Mouse (Mus musculus) G1E (cell line): ENCODE results near the gene Cercam. TPM values are rescaled to one million over a fixed set of nuclear protein-coding genes. Genes with fewer than 3 reads are reported as not detected.

Source experiments
- ATAC-seq: 2 replicates; pipeline ENCODE4 v1.8.0; 2016; ENCODE audit warnings: mild to moderate bottlenecking; ENCODE audit not compliant: insufficient number of reproducible peaks, poor library complexity, low FRiP score, severe bottlenecking; ENCODE audit errors: extremely low read depth
- DNase-seq: peaks from one replicate; pipeline ENCODE4 v3.0.0; 2012; ENCODE audit warnings: low spot score
- H3K27me3 ChIP-seq: 2 replicates; pipeline ENCODE4 v1.6.1; 2012; ENCODE audit warnings: mild to moderate bottlenecking, low read length, inconsistent platforms; ENCODE audit not compliant: insufficient read depth
- H3K36me3 ChIP-seq: replicated peaks from 2 replicates; pipeline ENCODE3; 2012; ENCODE audit warnings: mild to moderate bottlenecking, inconsistent platforms
- H3K4me1 ChIP-seq: 2 replicates; pipeline ENCODE4 v1.6.1; 2012; ENCODE audit warnings: low read depth, low read length, inconsistent platforms, mixed read lengths; ENCODE audit not compliant: insufficient read depth
- H3K4me3 ChIP-seq: 2 replicates; pipeline ENCODE4 v1.5.1; 2012; ENCODE audit warnings: low read depth, mild to moderate bottlenecking, inconsistent platforms, low read length, moderate library complexity, mixed read lengths
- H3K9me3 ChIP-seq: replicated peaks from 2 replicates; pipeline ENCODE4 v1.6.1; 2012; ENCODE audit warnings: inconsistent platforms
- CTCF ChIP-seq: IDR thresholded peaks from 2 replicates; pipeline ENCODE4 v1.5.1; 2012; ENCODE audit warnings: low read depth, low read length, inconsistent platforms, mixed read lengths
- GATA1 ChIP-seq: IDR thresholded peaks from 2 replicates; pipeline ENCODE4 v1.6.1; 2012; ENCODE audit warnings: borderline replicate concordance, low read length, inconsistent platforms, mixed read lengths
- GATA2 ChIP-seq: IDR thresholded peaks from 2 replicates; pipeline ENCODE4 v1.6.1; 2012; ENCODE audit warnings: low read depth, low read length, inconsistent platforms, borderline replicate concordance
- POLR2AphosphoS5 ChIP-seq: IDR thresholded peaks from 2 replicates; pipeline ENCODE4 v1.6.1; 2012; ENCODE audit warnings: low read depth, low read length, inconsistent platforms; ENCODE audit not compliant: insufficient replicate concordance
- TAL1 ChIP-seq: conservative IDR thresholded peaks from 2 replicates; pipeline ENCODE4 v1.6.1; 2012; ENCODE audit warnings: low read depth, low read length, inconsistent platforms, mixed read lengths
- polyA plus RNA-seq: library from polyadenylated mRNA; stranded (reverse); fragments of >175 nt; gene quantifications from 2 replicates; pipeline ENCODE4 v1.2.3, GENCODE M21; 2012
- total RNA-seq, 2 experiments: library from RNA; stranded (forward) in 1 of 2; stranded (reverse) in 1 of 2; fragments of 200-1000 nt in 1 of 2; fragments of >200 nt in 1 of 2; fragmentation: Nextera tagmentation in 1 of 2; gene quantifications; 2 replicates each; pipeline ENCODE4 v1.2.3; 2014 to 2017

Gene Cercam
- total and polyA plus RNA-seq, 3 experiments: 2.9 to 23.6 (median 21.1) TPM

GRCm38 (mm10) chr2:29844115-29844514 lies 24.8 kb upstream of the Cercam start:
- H3K4me3 ChIP-seq: no peak overlapping the region
- H3K27me3 ChIP-seq: no peaks in the 10 kb centered on the region
- ATAC-seq (no peak), DNase-seq (no peak)
- H3K36me3 ChIP-seq: peaks cover 96% of the 10 kb centered on the region
- H3K9me3 ChIP-seq: peaks cover 2% of the 10 kb centered on the region; the same call in 1 of the 2 replicates
- TF ChIP-seq GATA2 (no peak), TAL1 (no peak), CTCF (no peak), GATA1 (no peak), POLR2AphosphoS5 (no peak)
- 0 out of 2 replicates have a peak, but pooled peaks cover 2% of the 10 kb centered on the region for H3K4me1 ChIP-seq

GRCm38 (mm10) chr2:29844661-29845060 lies 24.3 kb upstream of the Cercam start:
- TF ChIP-seq GATA2 (no peak), GATA1 (no peak), TAL1 (no peak), CTCF (no peak), POLR2AphosphoS5 (no peak)
- Histone ChIP-seq H3K4me1 (peaks cover 2% of the 10 kb centered on the region), H3K4me3 (no peak overlapping the region), H3K27me3 (no peaks in the 10 kb centered on the region), H3K36me3 (peaks cover 92% of the 10 kb centered on the region), H3K9me3 (peaks cover 2% of the 10 kb centered on the region; the same call in 1 of the 2 replicates)
- no peak for DNase-seq
- ATAC-seq: no peak

DNA sequence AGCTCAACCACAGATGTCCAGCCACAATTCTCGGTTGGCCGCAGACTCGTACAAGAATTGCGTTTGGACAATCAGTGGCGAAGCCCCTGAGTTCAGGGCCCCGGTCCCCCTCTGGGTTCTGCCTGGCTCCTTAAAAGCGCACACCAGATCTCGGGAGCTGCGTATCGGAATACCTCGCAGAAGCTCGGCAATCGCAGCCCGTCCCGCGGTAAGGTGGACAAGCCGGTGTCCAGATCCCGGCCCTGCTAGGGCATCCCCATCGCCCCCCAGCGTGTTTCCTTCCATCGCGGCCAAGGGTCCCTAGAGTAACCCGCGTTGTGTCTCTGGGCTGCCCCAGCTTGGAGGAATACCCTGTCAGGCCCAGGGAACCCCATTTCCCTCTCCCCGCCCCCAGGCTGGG lies 23.3 kb upstream of the Cercam start:
- Histone ChIP-seq H3K27me3 (no peaks in the 10 kb centered on the region), H3K9me3 (peaks cover 2% of the 10 kb centered on the region; the same call in 1 of the 2 replicates), H3K4me1 (peaks cover 6% of the 10 kb centered on the region), H3K4me3 (no peak overlapping the region), H3K36me3 (peaks cover 82% of the 10 kb centered on the region)
- TF ChIP-seq POLR2AphosphoS5 (no peak), TAL1 (no peak), CTCF (no peak), GATA2 (no peak)
- ATAC-seq (no peak), DNase-seq (no peak)

- ATAC-seq (no peak), DNase-seq (no peak)
- peaks cover 2% of the 10 kb centered on the region; the same call in 1 of the 2 replicates for H3K9me3 ChIP-seq
- no peak overlapping the region for H3K4me3 ChIP-seq
- H3K27me3 ChIP-seq: no peaks in the 10 kb centered on the region
- no peak for TF ChIP-seq TAL1
- no peak for TF ChIP-seq POLR2AphosphoS5
- TF ChIP-seq CTCF: no peak
- no peak for TF ChIP-seq GATA2
- TF ChIP-seq GATA1: no peak
- peaks cover 76% of the 10 kb centered on the region for H3K36me3 ChIP-seq
- peaks cover 6% of the 10 kb centered on the region for H3K4me1 ChIP-seq
These were observed 22.7 kb upstream of the Cercam start for GRCm38 (mm10) chr2:29846061-29846853.

GRCm38 (mm10) chr2:29846911-29847310 lies 22.1 kb upstream of the Cercam start:
- Histone ChIP-seq H3K9me3 (peaks cover 2% of the 10 kb centered on the region; the same call in 1 of the 2 replicates), H3K4me1 (peaks cover 6% of the 10 kb centered on the region), H3K4me3 (no peak overlapping the region), H3K27me3 (peaks cover 1% of the 10 kb centered on the region), H3K36me3 (peaks cover 69% of the 10 kb centered on the region)
- TF ChIP-seq GATA1 (no peak), TAL1 (no peak), GATA2 (no peak), POLR2AphosphoS5 (no peak), CTCF (no peak)
- DNase-seq: no peak
- ATAC-seq: no peak

GRCm38 (mm10) chr2:29849041-29849440 lies 19.9 kb upstream of the Cercam start:
- no peak for DNase-seq
- no peak overlapping the region for H3K4me3 ChIP-seq
- TF ChIP-seq CTCF (no peak), GATA2 (no peak), GATA1 (no peak), TAL1 (no peak), POLR2AphosphoS5 (no peak)
- no peak for ATAC-seq
- H3K9me3 ChIP-seq: peaks cover 2% of the 10 kb centered on the region; the same call in 1 of the 2 replicates
- H3K36me3 ChIP-seq: peaks cover 48% of the 10 kb centered on the region
- peaks cover 6% of the 10 kb centered on the region for H3K4me1 ChIP-seq
- H3K27me3 ChIP-seq: peaks cover 12% of the 10 kb centered on the region
